Mouse (Mus musculus) testis, postnatal 14 days (tissue): ENCODE measurements around the gene Slc25a13.
A peak's percentile ranks its signal among the peaks of the same experiment; 100 is the strongest.
"Not testable (repeated sequence)": the region's sequence is repeated elsewhere in the genome, so short reads cannot be mapped to it uniquely, and the experiment has no call there.

ENCODE experiments used
- DNase-seq: peaks from one replicate; pipeline ENCODE4 v3.0.0; 2021; ENCODE audit warnings: low spot score

Slc25a13 gene

DNA sequence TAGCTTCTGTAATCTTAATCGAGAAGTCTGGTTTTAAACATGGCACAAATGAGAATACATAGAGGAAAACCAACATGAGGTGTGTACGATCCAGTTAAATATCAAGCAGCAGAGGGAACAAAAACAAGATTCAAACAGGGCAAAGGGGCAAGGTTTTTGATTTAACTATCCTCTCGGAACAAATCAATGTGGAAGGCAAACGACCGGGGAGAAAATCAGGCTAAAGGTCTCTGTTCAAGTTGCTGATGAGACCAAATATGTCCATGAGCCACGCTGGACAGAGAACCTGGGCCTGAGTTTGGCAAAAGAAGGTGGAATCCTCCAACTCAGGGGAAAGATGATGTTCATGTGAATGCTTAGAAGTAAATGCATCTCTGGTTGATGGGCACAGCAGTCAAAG lies 14.5 kb downstream of the Slc25a13 start:
- DNase-seq: no peak

DNA sequence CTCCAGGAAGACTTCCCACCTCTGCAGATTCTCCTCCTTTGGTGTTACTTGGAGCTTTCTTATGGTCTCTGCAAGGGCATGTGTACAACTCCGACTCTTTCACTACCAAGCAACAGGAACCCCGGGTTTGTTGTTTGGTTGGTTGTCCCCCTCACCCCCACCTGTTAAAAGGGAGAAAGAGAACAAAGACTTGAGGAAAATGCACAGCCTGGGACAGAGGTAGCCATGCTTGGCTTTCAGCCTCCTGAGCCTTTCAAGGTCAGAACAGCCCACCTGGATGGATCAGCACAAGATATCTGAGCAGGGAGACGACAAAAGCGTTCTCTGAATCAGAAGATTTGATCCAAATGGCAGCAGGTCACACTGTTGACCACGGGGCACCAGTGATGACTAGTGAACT lies 15.0 kb downstream of the Slc25a13 start:
- DNase-seq: no peak

- DNase-seq: no peak
Observed at GRCm38 (mm10) chr6:6199138-6199870, 17.7 kb downstream of the Slc25a13 start.

GRCm38 (mm10) chr6:6198056-6198455 lies 18.9 kb downstream of the Slc25a13 start:
- not testable (repeated sequence) for DNase-seq

GRCm38 (mm10) chr6:6197339-6197738 lies 19.6 kb downstream of the Slc25a13 start:
- DNase-seq: no peak

- no peak for DNase-seq
Observed at GRCm38 (mm10) chr6:6196527-6196926, 20.4 kb downstream of the Slc25a13 start.

DNA sequence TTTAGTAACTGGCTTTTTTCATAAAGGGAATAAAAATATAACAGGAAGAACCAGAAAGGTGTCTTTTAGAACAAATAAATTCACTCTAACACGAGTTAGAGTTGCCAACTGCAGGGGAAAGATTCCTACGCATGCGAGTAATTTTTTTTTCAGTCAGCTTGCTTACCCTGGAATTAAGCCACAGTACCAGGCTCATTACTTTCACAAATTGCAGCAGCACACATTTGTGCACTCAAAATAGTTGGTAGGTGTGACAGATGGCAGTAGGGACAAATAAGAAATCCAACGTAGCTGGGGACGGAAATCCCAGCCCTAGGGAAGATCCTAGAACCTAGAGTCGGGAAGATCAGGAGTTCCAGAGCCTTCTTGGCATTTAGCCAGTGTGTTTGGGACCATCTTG lies 22.1 kb downstream of the Slc25a13 start:
- no peak for DNase-seq

DNA sequence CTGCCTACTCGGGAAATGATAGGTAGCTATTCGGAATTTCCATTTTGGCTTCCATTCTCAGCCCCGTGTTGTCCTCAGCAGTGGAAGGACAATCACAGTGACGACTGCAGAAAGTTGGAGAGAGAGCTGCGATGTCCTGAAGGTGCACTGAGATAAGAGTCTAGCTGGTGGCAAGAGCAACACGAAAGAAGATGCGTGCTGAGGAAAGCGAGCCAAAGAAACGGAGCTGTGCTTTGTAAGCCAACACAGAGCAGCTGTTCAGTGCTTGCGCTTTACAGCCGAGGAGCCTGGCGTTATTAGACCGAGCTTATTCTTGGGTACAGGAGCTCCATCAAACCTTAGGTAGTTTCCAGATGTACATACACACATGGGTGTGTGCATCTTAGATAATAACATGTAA lies 23.1 kb downstream of the Slc25a13 start:
- no peak for DNase-seq

DNA sequence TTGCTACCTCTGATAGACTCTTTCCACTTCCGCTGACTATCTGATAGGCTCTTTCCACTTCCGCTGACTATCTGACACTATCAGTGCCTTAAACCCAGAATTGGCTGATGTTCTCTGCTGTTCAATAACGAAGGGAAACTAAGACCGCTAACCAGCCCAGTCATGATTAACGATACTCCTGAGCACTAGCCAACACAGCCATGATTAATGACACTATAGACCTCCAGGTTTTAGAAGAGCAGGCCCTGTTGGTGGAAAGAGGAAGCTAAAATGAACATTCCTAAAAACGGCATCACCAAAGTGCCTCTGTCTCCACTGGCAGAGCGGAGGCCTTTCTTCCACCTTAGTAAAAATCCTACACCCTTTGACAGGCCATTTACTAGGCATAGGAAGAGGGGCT lies 24.6 kb downstream of the Slc25a13 start:
- peak; percentile 20 for DNase-seq

GRCm38 (mm10) chr6:6191596-6192337 lies 25.2 kb downstream of the Slc25a13 start:
- DNase-seq: no peak

GRCm38 (mm10) chr6:6188970-6189369 lies 28.0 kb downstream of the Slc25a13 start:
- DNase-seq: no peak

DNA sequence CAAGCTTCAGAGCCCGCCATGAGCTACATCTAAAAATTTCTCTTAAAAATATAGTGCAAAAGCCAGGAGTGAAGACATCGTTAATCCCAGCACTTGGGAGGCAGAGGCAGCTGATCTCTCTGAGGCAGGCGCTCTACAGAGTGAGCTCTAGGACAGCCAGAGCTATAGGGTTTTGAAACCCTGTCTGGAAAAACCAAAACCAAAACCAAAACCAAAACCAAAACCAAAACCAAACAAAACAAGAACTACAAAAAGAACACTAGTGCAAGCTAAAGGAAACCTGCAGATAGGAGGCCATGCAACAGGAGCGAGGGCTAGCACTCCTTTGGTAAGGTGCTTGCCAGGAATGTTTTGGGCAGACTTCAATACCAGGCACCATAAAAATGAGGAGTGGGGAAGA lies 30.5 kb downstream of the Slc25a13 start:
- no peak for DNase-seq

DNA sequence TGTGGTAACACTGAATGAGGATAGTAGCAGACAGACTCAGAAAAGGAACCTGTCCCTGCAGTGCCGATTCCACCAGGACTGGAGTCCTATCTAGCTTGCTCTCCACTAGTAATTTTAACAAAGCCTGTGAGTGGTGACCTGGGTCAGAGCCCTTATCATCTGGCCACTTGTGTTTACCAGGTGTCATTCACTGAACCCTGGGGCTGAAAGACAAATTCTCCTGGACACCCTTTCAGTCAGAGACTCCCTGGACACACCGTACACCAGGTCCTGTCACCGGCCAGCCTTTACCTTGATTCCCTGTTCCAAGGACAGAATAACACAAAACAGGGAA lies 31.3 kb downstream of the Slc25a13 start:
- DNase-seq: no peak

DNA sequence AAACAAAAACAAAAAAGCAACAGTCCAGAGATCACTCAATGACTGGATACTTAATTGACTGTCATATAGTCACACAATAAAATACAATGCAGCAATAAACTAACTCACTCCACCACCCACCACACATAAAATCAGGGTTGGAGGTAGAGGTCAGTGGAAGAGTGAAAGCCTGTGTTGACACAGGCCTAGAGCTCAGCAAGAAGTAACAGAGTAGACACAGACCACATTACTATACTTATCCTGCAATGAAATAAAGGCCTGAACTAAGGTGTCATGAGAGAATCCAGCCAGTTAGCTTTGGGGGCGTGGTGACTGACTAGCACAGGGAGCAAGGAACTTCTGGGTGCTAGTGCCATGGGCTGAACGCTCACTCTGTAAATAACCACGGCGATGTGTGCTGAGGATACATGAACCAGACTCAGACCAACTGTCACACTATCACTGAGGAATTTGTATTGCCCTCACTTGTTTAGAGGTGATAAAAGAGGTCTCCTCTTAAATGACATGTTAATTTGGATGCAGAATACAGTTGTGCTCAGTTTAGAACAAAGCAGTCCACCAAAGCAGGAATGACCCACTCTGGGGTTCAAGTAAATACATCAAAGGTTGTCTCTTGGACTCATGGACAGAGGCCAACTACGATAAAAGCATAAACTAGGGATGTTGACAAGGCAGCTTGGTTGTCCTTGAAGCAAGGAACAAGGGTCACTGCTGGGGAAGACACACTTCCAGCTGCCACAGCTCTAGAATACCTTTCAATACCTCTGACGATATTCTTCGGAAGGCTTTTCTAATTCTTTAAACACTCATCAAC lies 31.8 kb downstream of the Slc25a13 start:
- DNase-seq: no peak

DNA sequence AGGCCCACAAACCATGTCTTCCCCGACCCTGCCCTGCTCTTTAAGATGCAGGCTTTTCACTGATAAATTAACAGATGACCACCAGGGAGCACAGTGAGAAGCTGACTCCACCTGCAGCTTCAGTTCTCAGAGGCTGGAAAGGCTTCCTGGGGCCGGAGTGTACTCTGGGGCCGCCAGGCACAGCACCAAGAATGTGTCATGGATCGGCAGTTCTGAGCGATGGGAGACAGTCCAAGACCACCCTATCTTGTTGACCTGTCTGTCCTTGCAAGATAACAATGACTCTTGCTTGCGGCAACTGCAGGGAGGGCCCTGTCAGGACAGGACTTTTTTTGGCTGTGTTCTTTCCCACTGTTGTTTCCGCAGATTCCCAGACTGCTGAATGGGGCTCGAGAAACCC lies 33.4 kb downstream of the Slc25a13 start:
- no peak for DNase-seq

DNA sequence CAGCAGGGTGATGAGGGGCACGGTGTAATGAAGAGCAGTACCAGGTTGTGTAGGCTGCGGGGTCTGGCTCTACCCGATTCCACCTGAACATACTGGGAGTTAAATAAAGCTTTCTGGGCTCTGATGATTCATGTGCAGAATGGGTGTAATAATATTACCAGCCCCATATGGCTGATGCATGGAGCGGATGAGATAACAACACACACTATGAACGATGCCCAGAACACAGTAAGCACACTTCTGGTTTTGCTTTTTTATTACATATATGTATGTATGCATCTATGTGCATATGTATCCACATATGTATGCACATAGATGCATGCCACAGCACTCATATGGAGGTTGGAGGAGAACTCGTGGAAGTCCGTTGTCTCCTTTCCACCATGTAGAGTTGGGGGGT lies 34.8 kb downstream of the Slc25a13 start:
- no peak for DNase-seq

- DNase-seq: peak; percentile 35
Observed at GRCm38 (mm10) chr6:6178341-6178740, 38.6 kb downstream of the Slc25a13 start.

DNA sequence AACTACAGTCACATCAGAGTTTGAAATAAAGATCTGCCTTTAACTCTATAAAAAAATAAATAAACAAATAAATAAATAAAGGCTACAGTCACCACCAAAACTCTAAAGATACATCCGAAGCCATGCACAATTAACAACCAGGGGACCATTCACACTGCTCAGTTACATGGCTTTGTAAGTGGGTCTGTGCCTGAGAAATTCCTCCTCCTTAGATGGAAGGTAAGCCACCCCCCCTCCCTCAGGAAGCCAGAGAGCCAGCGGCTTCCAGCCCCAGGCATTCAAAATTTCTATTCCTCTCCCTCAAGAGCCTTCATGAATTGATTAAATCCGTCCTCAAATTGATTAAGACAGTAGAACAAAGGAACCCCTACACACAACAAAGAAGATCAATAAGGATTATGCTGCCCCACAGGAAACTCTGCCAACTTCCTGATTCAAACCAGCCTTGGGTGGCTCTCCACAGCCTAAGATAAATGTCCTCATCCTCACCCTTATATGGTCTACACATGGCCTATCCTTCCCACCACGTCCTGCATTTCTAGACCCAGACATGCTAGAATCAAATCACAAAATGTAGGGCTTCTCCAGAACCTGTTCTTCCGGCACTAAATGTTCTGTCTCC lies 41.5 kb downstream of the Slc25a13 start:
- no peak for DNase-seq

DNA sequence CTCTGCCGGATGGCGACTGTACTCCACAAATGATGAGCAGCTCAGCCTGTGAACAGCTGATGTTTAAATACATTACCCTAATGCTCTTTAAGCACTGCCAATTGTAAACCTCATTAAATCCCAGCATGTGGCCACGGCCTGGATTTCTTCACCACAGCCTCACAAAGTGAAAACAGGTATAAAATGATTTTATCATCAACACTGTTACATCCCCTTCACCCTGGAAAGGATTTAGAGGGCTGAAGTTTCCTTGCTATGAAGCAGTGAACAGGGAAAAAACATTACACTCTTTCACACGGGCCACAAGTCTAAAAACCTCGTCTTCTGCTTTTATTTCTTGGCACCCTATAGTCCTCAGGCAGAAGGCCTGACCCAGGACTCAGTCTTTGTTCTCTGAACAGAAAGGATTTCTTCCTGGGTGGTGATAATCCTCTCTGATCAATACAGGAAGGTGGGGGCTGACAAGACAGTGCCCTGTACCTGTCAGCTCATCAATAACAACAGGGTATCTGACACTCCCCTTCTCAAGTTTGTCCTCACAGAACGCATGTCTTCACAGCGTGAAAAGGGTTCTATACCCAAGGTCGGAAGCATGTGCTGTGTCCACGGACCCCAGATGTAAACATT lies 42.9 kb downstream of the Slc25a13 start:
- no peak for DNase-seq

- no peak for DNase-seq
Observed at GRCm38 (mm10) chr6:6173166-6173934, 43.6 kb downstream of the Slc25a13 start.

GRCm38 (mm10) chr6:6168566-6169134 lies 48.3 kb downstream of the Slc25a13 start:
- DNase-seq: no peak
